Mouse (Mus musculus): ENCODE data around the gene Plk1. TPM values are rescaled to one million over a fixed set of nuclear protein-coding genes. Genes with fewer than 3 reads are reported as not detected.

Plk1 gene
- total RNA-seq (2014; fragmentation: Nextera tagmentation) (103 and 128 TPM in 2 replicates), total RNA-seq (2017) (35.0 and 51.6 TPM in 2 replicates), polyA plus RNA-seq (2012) (83.0 and 96.3 TPM in 2 replicates)

DNA sequence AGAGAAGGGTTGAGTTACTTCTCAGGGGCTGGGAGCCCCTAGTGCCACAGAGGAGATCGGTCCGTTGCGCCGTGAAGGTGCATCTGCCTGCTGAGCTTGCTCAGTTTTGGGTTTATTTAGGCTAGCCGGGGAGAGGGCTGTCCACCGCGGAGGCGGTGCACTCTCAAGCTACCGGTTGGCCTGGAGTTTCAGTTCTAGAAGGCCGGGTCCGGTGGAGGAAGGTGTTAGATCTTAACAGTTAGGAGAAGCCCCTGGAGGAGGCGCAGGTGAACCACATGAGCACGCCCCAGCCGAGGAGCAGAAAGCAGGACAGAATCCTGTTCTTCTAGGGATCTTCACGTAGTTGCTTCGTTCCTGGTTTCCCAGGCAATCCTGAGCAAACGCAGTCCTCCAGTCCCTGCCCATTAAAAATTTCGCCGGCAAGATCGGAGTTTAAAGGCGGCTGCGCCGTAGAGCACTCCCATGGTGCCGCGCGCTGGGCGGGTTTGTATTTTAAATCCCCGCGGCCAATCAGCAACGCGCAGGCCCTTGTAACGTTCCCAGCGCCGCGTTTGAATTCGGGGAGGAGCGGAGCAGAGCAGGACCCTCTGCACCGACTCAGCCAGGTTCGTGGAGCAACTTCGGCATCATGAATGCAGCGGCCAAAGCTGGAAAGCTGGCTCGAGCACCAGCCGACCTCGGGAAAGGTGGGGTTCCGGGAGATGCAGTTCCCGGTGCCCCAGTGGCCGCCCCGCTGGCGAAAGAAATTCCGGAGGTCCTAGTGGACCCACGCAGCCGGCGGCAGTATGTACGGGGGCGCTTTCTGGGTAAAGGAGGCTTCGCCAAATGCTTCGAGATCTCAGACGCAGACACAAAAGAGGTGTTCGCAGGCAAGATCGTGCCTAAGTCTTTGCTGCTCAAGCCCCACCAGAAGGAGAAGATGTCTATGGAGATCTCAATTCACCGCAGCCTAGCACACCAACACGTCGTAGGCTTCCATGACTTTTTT, at the start of gene Plk1:
Gene Plk1 (plus strand): TSS at position 525 of the 988 bp plus-strand sequence.
- Histone ChIP-seq H3K4me3 (ENCODE audit: low read depth, low read length) (peak within 1 kb of the TSS; percentile 80), H3K4me1 (ENCODE audit: insufficient read depth, low read depth, low read length) (peaks cover 47% of the 10 kb centered on the region), H3K27me3 (ENCODE audit: insufficient read depth, low read length) (no peaks in the 10 kb centered on the region), H3K9me3 (replicated peaks) (no peaks in the 10 kb centered on the region), H3K36me3 (replicated peaks) (peaks cover 61% of the 10 kb centered on the region)
- TF ChIP-seq POLR2AphosphoS5 (IDR thresholded peaks at IDR 0.05; ENCODE audit: insufficient replicate concordance, low read depth, low read length) (0 out of 2 replicates have a peak, but pooled peaks have one; percentile 43), CTCF (IDR thresholded peaks at IDR 0.05; ENCODE audit: low read depth, low read length) (no peak)
- ATAC-seq (ENCODE audit: extremely low read depth, insufficient number of reproducible peaks, low FRiP score, poor library complexity, severe bottlenecking) (peak; percentile 81), DNase-seq (ENCODE audit: low spot score) (peak; percentile 78)

DNA sequence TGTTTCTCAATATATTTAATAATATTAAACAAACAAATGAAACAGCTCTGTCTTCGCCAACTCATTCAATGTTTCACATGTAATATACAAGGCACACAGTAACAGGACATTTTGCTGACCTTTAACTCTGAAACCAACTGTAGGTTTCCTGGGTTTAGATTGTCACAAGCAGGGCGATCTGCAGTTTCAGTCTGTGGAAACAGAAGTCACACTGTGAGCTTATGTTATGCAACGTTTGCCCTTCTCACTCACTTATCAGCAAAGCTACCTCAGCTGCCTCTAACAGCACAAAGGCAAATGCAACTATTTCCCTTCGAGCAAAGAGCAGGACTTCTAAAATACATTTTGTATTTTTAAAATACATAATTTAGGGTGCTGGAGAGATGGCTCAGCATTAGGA, 35.7 kb upstream of the Plk1 start:
- H3K36me3 ChIP-seq (replicated peaks) = peaks cover 92% of the 10 kb centered on the region
- H3K9me3 ChIP-seq (replicated peaks) = no peaks in the 10 kb centered on the region
- TF ChIP-seq GATA1 (IDR thresholded peaks at IDR 0.05; ENCODE audit: borderline replicate concordance, low read length) (no peak), TAL1 (conservative IDR thresholded peaks at IDR 0.05; ENCODE audit: low read depth, low read length) (no peak), CTCF (IDR thresholded peaks at IDR 0.05; ENCODE audit: low read depth, low read length) (no peak), POLR2AphosphoS5 (IDR thresholded peaks at IDR 0.05; ENCODE audit: insufficient replicate concordance, low read depth, low read length) (no peak), GATA2 (IDR thresholded peaks at IDR 0.05; ENCODE audit: borderline replicate concordance, low read depth, low read length) (no peak)
- no peaks in the 10 kb centered on the region for H3K27me3 ChIP-seq (ENCODE audit: insufficient read depth, low read length)
- DNase-seq (ENCODE audit: low spot score) (no peak), ATAC-seq (ENCODE audit: extremely low read depth, insufficient number of reproducible peaks, low FRiP score, poor library complexity, severe bottlenecking) (no peak)
- H3K4me3 ChIP-seq (ENCODE audit: low read depth, low read length) = no peak overlapping the region
- H3K4me1 ChIP-seq (ENCODE audit: insufficient read depth, low read depth, low read length) = peaks cover 3% of the 10 kb centered on the region; the same call in 1 of the 2 replicates

DNA sequence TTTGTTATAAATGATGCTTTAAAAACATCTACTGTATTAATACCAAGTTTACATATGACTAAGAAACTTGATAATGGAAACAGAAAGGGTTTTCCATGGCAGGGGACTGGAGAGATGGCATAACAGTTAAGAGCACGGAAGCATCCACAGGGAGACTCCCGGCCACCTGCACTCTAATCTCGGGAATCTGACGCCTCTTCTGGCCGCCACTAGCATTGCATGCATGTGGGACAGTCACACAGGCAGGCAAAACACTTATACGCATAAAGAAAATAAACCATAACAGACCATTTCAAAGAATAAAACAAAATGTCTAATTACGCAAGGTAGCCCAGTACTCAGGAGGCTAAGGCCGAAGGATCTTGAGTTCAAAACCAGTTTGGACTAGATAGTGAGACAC, 33.6 kb upstream of the Plk1 start:
- H3K36me3 ChIP-seq (replicated peaks) = peaks cover 94% of the 10 kb centered on the region
- no peak for ATAC-seq (ENCODE audit: extremely low read depth, insufficient number of reproducible peaks, low FRiP score, poor library complexity, severe bottlenecking)

DNA sequence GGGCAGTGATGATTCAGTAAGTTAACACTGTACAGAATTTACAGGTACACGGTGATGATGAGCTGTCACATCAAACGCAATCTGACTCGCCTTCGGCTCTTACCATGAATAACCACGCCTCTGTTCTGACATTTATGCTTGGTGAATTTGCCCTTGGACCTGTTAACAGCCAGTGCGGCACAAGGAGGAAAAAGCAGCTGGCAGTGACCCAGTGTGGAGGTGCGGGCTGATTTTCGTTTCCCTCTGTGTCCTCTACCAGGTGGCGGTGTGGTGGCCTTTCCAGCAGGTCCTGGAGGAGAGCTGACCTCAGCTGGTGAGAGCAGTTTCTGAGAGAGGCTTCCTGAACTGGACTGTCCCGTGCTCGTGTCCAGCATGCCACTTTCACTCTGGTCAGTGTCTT, 32.3 kb upstream of the Plk1 start:
- H3K9me3 ChIP-seq (replicated peaks) = no peaks in the 10 kb centered on the region
- H3K4me3 ChIP-seq (ENCODE audit: low read depth, low read length) = no peak overlapping the region
- DNase-seq (ENCODE audit: low spot score) (no peak), ATAC-seq (ENCODE audit: extremely low read depth, insufficient number of reproducible peaks, low FRiP score, poor library complexity, severe bottlenecking) (no peak)
- no peaks in the 10 kb centered on the region for H3K27me3 ChIP-seq (ENCODE audit: insufficient read depth, low read length)
- H3K4me1 ChIP-seq (ENCODE audit: insufficient read depth, low read depth, low read length) = peaks cover 17% of the 10 kb centered on the region
- peaks cover 87% of the 10 kb centered on the region for H3K36me3 ChIP-seq (replicated peaks)
- no peak for TF ChIP-seq GATA1 (IDR thresholded peaks at IDR 0.05; ENCODE audit: borderline replicate concordance, low read length)
- no peak for TF ChIP-seq TAL1 (conservative IDR thresholded peaks at IDR 0.05; ENCODE audit: low read depth, low read length)
- TF ChIP-seq POLR2AphosphoS5 (IDR thresholded peaks at IDR 0.05; ENCODE audit: insufficient replicate concordance, low read depth, low read length) = no peak
- no peak for TF ChIP-seq GATA2 (IDR thresholded peaks at IDR 0.05; ENCODE audit: borderline replicate concordance, low read depth, low read length)
- no peak for TF ChIP-seq CTCF (IDR thresholded peaks at IDR 0.05; ENCODE audit: low read depth, low read length)

More for the DNA sequence above, 33.6 kb upstream of the Plk1 start:
- TF ChIP-seq CTCF (IDR thresholded peaks at IDR 0.05; ENCODE audit: low read depth, low read length) (no peak), GATA1 (IDR thresholded peaks at IDR 0.05; ENCODE audit: borderline replicate concordance, low read length) (no peak), GATA2 (IDR thresholded peaks at IDR 0.05; ENCODE audit: borderline replicate concordance, low read depth, low read length) (no peak), POLR2AphosphoS5 (IDR thresholded peaks at IDR 0.05; ENCODE audit: insufficient replicate concordance, low read depth, low read length) (no peak), TAL1 (conservative IDR thresholded peaks at IDR 0.05; ENCODE audit: low read depth, low read length) (no peak)
- Histone ChIP-seq H3K27me3 (ENCODE audit: insufficient read depth, low read length) (no peaks in the 10 kb centered on the region), H3K4me1 (ENCODE audit: insufficient read depth, low read depth, low read length) (peaks cover 7% of the 10 kb centered on the region; the same call in 1 of the 2 replicates), H3K4me3 (ENCODE audit: low read depth, low read length) (no peak overlapping the region), H3K9me3 (replicated peaks) (no peaks in the 10 kb centered on the region)
- DNase-seq (ENCODE audit: low spot score) = no peak

DNA sequence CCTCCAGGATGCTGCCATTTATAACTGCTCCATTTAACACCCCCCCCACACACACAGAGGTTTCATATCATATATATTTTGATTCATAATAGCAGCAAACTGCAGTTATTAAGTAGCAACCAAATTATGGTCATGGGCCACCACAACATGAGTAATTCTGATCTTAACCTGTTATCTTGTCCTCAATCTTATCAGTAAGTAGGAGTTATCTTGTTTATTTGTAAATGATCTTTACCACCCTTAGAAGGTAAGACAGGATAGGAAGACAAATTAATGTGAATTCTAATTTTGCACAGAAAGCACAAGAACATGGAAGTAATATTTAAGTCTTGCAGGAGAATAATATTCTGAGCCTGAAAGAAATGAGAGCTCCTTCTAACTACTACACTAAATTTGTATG, 27.4 kb upstream of the Plk1 start:
- ATAC-seq (ENCODE audit: extremely low read depth, insufficient number of reproducible peaks, low FRiP score, poor library complexity, severe bottlenecking) (no peak), DNase-seq (ENCODE audit: low spot score) (no peak)
- no peaks in the 10 kb centered on the region for H3K27me3 ChIP-seq (ENCODE audit: insufficient read depth, low read length)
- TF ChIP-seq TAL1 (conservative IDR thresholded peaks at IDR 0.05; ENCODE audit: low read depth, low read length) (no peak), GATA2 (IDR thresholded peaks at IDR 0.05; ENCODE audit: borderline replicate concordance, low read depth, low read length) (no peak), CTCF (IDR thresholded peaks at IDR 0.05; ENCODE audit: low read depth, low read length) (no peak), POLR2AphosphoS5 (IDR thresholded peaks at IDR 0.05; ENCODE audit: insufficient replicate concordance, low read depth, low read length) (no peak), GATA1 (IDR thresholded peaks at IDR 0.05; ENCODE audit: borderline replicate concordance, low read length) (no peak)
- no peaks in the 10 kb centered on the region for H3K9me3 ChIP-seq (replicated peaks)
- H3K4me3 ChIP-seq (ENCODE audit: low read depth, low read length) = peak overlapping the region; percentile 89
- H3K4me1 ChIP-seq (ENCODE audit: insufficient read depth, low read depth, low read length) = peaks cover 19% of the 10 kb centered on the region
- H3K36me3 ChIP-seq (replicated peaks) = peaks cover 66% of the 10 kb centered on the region

Measured in G1E (cell line).